Mouse (Mus musculus) CH12.LX (cell line): ENCODE measurements around the gene Pbrm1. TPM values are rescaled to one million over a fixed set of nuclear protein-coding genes. Genes with fewer than 3 reads are reported as not detected.

Source experiments
- DNase-seq: peaks from one replicate; pipeline ENCODE4 v3.0.0-alpha.2; 2013; ENCODE audit errors: extremely low read depth
- H3K27ac ChIP-seq: 2 replicates; pipeline ENCODE4 v1.5.1; 2012; ENCODE audit warnings: low read depth, mild to moderate bottlenecking, control low read depth, moderate library complexity; ENCODE audit not compliant: insufficient read depth
- H3K27me3 ChIP-seq: replicated peaks from 2 replicates; pipeline ENCODE3; 2012; ENCODE audit warnings: inconsistent platforms
- H3K36me3 ChIP-seq, 2 experiments: replicated peaks in 1 of 2; 2 replicates each; pipeline versions ENCODE3 to v1.6.1; 2012; ENCODE audit warnings: inconsistent platforms in 1 of 2, low read length in 1 of 2, mild to moderate bottlenecking in 1 of 2, mixed read lengths in 1 of 2, moderate library complexity in 1 of 2; ENCODE audit not compliant: control insufficient read depth in 1 of 2, insufficient read depth in 1 of 2
- H3K4me1 ChIP-seq, 2 experiments: 2 replicates each; pipeline ENCODE4 v1.6.1; 2012; ENCODE audit warnings: inconsistent platforms in 1 of 2, moderate library complexity in 1 of 2; ENCODE audit not compliant: insufficient read depth in 2 of 2, control insufficient read depth in 1 of 2
- H3K4me2 ChIP-seq: 2 replicates; pipeline ENCODE4 v1.6.1; 2012; ENCODE audit warnings: low read depth, mild to moderate bottlenecking, control low read depth; ENCODE audit not compliant: poor library complexity, insufficient read depth, severe bottlenecking
- H3K4me3 ChIP-seq, 3 experiments: fragments of 150-350 bp in 1 of 3; sonication (generic) in 1 of 3; replicated peaks in 1 of 3; 2 replicates each; pipeline versions ENCODE3 to v1.5.1; 2011 to 2012; ENCODE audit warnings: low read depth in 2 of 3, low read length in 2 of 3, mild to moderate bottlenecking in 2 of 3, moderate library complexity in 2 of 3, control low read depth in 1 of 3, improper control_type of control experiment in 1 of 3, inconsistent platforms in 1 of 3, mixed read lengths in 1 of 3; ENCODE audit not compliant: poor library complexity in 1 of 3
- H3K79me2 ChIP-seq: replicated peaks from 2 replicates; pipeline ENCODE4 v1.6.1; 2012; ENCODE audit warnings: mild to moderate bottlenecking, moderate library complexity; ENCODE audit not compliant: control insufficient read depth, poor library complexity, insufficient read depth, severe bottlenecking; ENCODE audit errors: extremely low read depth
- H3K9ac ChIP-seq: 2 replicates; pipeline ENCODE4 v1.6.1; 2012; ENCODE audit warnings: low read depth, mild to moderate bottlenecking, control low read depth, moderate library complexity; ENCODE audit not compliant: insufficient read depth
- H3K9me3 ChIP-seq: replicated peaks from 2 replicates; pipeline ENCODE3; 2012; ENCODE audit warnings: low read length, inconsistent platforms, mixed read lengths
- CHD1 ChIP-seq: IDR thresholded peaks from 2 replicates; pipeline ENCODE4 v1.6.1; 2012; ENCODE audit warnings: low read depth, low read length, improper control_type of control experiment, inconsistent platforms
- CHD2 ChIP-seq: IDR thresholded peaks from 2 replicates; pipeline ENCODE4 v1.6.1; 2011; ENCODE audit warnings: low read length, improper control_type of control experiment
- CTCF ChIP-seq, 2 experiments: IDR thresholded peaks in 1 of 2; conservative IDR thresholded peaks in 1 of 2; 2 replicates each; pipeline ENCODE4 v1.5.1; 2011 to 2012; ENCODE audit warnings: low read depth in 2 of 2, low read length in 2 of 2, improper control_type of control experiment in 1 of 2, inconsistent platforms in 1 of 2, mild to moderate bottlenecking in 1 of 2, moderate library complexity in 1 of 2
- E2F4 ChIP-seq: IDR thresholded peaks from 2 replicates; pipeline ENCODE4 v1.6.1; 2011; ENCODE audit warnings: low read depth, low read length, improper control_type of control experiment; ENCODE audit not compliant: insufficient replicate concordance
- ELF1 ChIP-seq: IDR thresholded peaks from 2 replicates; pipeline ENCODE4 v1.6.1; 2014; ENCODE audit warnings: low read depth, mild to moderate bottlenecking, inconsistent platforms, low read length, improper control_type of control experiment
- IRF4 ChIP-seq: IDR thresholded peaks from 2 replicates; pipeline ENCODE4 v1.6.1; 2014; ENCODE audit warnings: low read depth, mild to moderate bottlenecking, inconsistent platforms, low read length, improper control_type of control experiment
- JUN ChIP-seq: IDR thresholded peaks from 2 replicates; pipeline ENCODE4 v1.6.1; 2011; ENCODE audit warnings: low read depth, mild to moderate bottlenecking, low read length, improper control_type of control experiment, moderate library complexity; ENCODE audit not compliant: insufficient read depth
- JUND ChIP-seq: conservative IDR thresholded peaks from 2 replicates; pipeline ENCODE4 v1.6.1; 2011; ENCODE audit warnings: low read depth, low read length, improper control_type of control experiment
- MAX ChIP-seq: IDR thresholded peaks from 2 replicates; pipeline ENCODE4 v1.6.1; 2011; ENCODE audit warnings: low read length, improper control_type of control experiment
- MXI1 ChIP-seq: IDR thresholded peaks from 2 replicates; pipeline ENCODE4 v1.6.1; 2011; ENCODE audit warnings: mild to moderate bottlenecking, low read depth, low read length, improper control_type of control experiment
- NELFE ChIP-seq: IDR thresholded peaks from 2 replicates; pipeline ENCODE4 v1.6.1; 2011; ENCODE audit warnings: low read depth, low read length, improper control_type of control experiment
- POLR2AphosphoS2 ChIP-seq: IDR thresholded peaks from 2 replicates; pipeline ENCODE4 v1.6.1; 2011; ENCODE audit warnings: low read depth, low read length, improper control_type of control experiment
- SMC3 ChIP-seq: IDR thresholded peaks from 2 replicates; pipeline ENCODE4 v1.6.1; 2011; ENCODE audit warnings: low read depth, low read length, improper control_type of control experiment
- TBP ChIP-seq: conservative IDR thresholded peaks from 2 replicates; pipeline ENCODE4 v1.6.1; 2011; ENCODE audit warnings: low read depth, low read length, improper control_type of control experiment
- TCF12 ChIP-seq: IDR thresholded peaks from 2 replicates; pipeline ENCODE4 v1.6.1; 2014; ENCODE audit warnings: low read depth, mild to moderate bottlenecking, inconsistent platforms, low read length, improper control_type of control experiment
- USF2 ChIP-seq: conservative IDR thresholded peaks from 2 replicates; pipeline ENCODE4 v1.6.1; 2011; ENCODE audit warnings: low read depth, low read length, improper control_type of control experiment
- ZC3H11A ChIP-seq: IDR thresholded peaks from 2 replicates; pipeline ENCODE4 v1.6.1; 2012; ENCODE audit warnings: low read depth, mild to moderate bottlenecking, inconsistent platforms, low read length, improper control_type of control experiment
- ZMIZ1 ChIP-seq: IDR thresholded peaks from 2 replicates; pipeline ENCODE4 v1.6.1; 2012; ENCODE audit warnings: low read depth, mild to moderate bottlenecking, inconsistent platforms, low read length, improper control_type of control experiment
- dilution Hi-C: fragments of 300-500 bp; cut with MboI; formaldehyde crosslinking; loops from 2 replicates; pipeline ENCODE4 v1.14.3; 2020; ENCODE audit warnings: low sequenced_read_pairs; ENCODE audit not compliant: extremely low pct_unique_long_range_greater_than_20kb, extremely low pct_ligation_motif_present
- in situ Hi-C: fragments of 300-500 bp; cut with MboI; formaldehyde crosslinking; loops from 3 replicates; pipeline ENCODE4 v1.14.3; 2019; ENCODE audit warnings: low sequenced_read_pairs, low pct_ligation_motif_present, low pct_unique_long_range_greater_than_20kb, mixed read lengths
- polyA plus RNA-seq: library from polyadenylated mRNA; unstranded; fragments of >175 nt; gene quantifications from 2 replicates; pipeline ENCODE4 v1.2.1, GENCODE M21; 2012; ENCODE audit warnings: low read depth; ENCODE audit not compliant: insufficient read length
- total RNA-seq, 2 experiments: library from RNA; depleted of rRNA; stranded (reverse); fragments of 300-350 nt in 1 of 2; fragments of >200 nt in 1 of 2; gene quantifications; 2 replicates each; pipeline ENCODE4 v1.2.3; 2012 to 2014

The Pbrm1 gene
- total and polyA plus RNA-seq, 3 experiments = 20.4 to 28.8 (median 22.6) TPM

GRCm38 (mm10) chr14:31135495-31136410 lies 116.8 kb downstream of the Pbrm1 start:
- TF ChIP-seq E2F4 = no peak
- TF ChIP-seq CHD2 = no peak
- no peak for TF ChIP-seq USF2
- TF ChIP-seq ZMIZ1 = no peak
- TF ChIP-seq TCF12 = no peak
- no peak for TF ChIP-seq TBP
- TF ChIP-seq ELF1 = no peak
- no peak for TF ChIP-seq POLR2AphosphoS2
- TF ChIP-seq CTCF (conservative IDR thresholded peaks at IDR 0.05 in 1 of 2, IDR thresholded peaks at IDR 0.05 in 1 of 2; ENCODE audit: low read depth in 2 of 2, low read length in 2 of 2) = no peak
- TF ChIP-seq CHD1 = no peak
- no peak for TF ChIP-seq MXI1
- no peak for TF ChIP-seq ZC3H11A
- TF ChIP-seq JUND = no peak
- no peak for TF ChIP-seq SMC3
- no peak for TF ChIP-seq NELFE
- no peak for TF ChIP-seq MAX
- dilution Hi-C loops (no loop called here), in situ Hi-C loops (no loop called here)
- H3K79me2 ChIP-seq = no peaks in the 10 kb centered on the region
- no peak overlapping the region for H3K4me3 ChIP-seq
- no peaks in the 10 kb centered on the region for H3K9me3 ChIP-seq
- H3K27me3 ChIP-seq = peaks cover 23% of the 10 kb centered on the region
- peaks cover 20 to 48% of the 10 kb centered on the region in 2 experiments for H3K36me3 ChIP-seq
- DNase-seq = no peak
- no peak overlapping the region for H3K4me2 ChIP-seq
- no peak overlapping the region for H3K9ac ChIP-seq
- H3K4me1 ChIP-seq = peaks cover 2 to 3% of the 10 kb centered on the region in 2 experiments; a peak in 2 of 4 replicates
- no peak overlapping the region for H3K27ac ChIP-seq

DNA sequence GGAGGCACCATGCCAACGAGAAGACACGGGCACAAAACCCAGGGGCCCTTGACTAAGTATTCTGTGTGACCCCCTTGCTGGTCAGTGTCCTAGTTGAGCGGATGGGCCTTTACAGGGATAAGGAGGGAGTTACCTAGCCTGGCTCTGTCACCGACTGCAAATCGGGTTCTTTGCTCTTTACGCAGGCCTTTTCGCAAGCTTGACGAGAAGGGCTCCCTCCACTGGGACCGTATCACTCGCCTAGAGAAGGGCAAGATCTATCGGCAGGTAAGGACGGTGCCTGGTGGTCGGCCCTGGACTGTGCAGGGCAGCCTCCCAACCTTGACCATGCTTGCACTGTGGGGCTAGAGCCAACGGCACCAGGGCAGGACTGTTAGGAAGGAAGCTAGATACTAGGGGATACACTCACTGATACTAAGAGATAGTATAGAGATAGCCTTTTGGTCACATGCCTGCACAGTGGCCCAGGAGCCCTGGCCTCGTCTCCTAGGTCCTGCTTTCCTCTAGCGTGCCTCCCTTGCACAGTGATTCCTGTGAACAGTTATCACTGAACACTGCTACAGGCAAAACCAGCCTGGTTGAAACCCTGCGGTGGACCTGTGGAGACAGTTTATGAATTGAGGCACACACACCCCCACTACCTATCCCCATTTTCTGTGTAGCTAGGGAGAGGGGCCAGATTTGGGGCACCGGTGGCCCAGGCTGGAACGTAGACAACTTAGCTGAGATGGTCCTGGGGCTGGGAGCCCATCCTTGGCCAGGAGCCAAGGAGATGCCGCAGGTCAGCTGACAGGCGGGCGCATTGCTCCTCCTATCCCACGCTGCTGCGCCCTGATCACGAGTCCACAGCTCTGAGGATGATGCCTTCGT lies 117.7 kb downstream of the Pbrm1 start:
- peaks cover 26 to 57% of the 10 kb centered on the region in 2 experiments for H3K36me3 ChIP-seq
- dilution Hi-C loops = no loop called here
- DNase-seq = no peak
- H3K27me3 ChIP-seq = peaks cover 17% of the 10 kb centered on the region
- no peak overlapping the region for H3K4me3 ChIP-seq
- peaks cover 2 to 3% of the 10 kb centered on the region in 2 experiments; a peak in 2 of 4 replicates for H3K4me1 ChIP-seq
- H3K27ac ChIP-seq = no peak overlapping the region
- H3K4me2 ChIP-seq = no peak overlapping the region
- no peaks in the 10 kb centered on the region for H3K9me3 ChIP-seq
- TF ChIP-seq JUN (no peak), SMC3 (no peak), NELFE (no peak), IRF4 (no peak), CHD2 (no peak), TBP (no peak), ZC3H11A (no peak)
- H3K9ac ChIP-seq = no peak overlapping the region
- no peaks in the 10 kb centered on the region for H3K79me2 ChIP-seq
- in situ Hi-C loops = no loop called here
